Mouse (Mus musculus): Measurements from ENCODE around the gene Smim14. TPM values are rescaled to one million over a fixed set of nuclear protein-coding genes. Genes with fewer than 3 reads are reported as not detected.
A peak's percentile ranks its signal among the peaks of the same experiment; 100 is the strongest.

Smim14 gene
- polyA plus RNA-seq, 1 experiment from 2014 or later = 250 TPM

DNA sequence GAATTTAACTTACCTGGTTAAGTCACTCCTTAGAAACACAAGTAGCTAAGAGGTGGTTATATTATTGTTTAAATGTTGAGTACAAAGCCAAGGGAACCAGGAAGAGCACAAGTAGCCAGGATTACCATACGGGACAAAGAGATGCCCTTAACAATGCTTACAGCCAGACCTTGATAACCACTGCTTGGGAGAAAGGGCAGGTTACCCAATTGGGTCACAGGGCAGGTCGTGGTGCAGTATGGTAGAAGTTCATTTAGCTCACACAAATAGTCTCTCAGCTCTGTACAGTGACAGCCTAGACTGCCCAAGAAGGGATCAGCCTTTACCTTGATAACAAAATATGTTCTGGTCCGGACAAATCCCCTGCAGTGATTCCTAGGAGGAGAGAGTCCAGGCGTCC lies 88.0 kb downstream of the Smim14 start:
- Histone ChIP-seq H3K9me3 (ENCODE audit: control insufficient read depth) (no peaks in the 10 kb centered on the region), H3K27ac (ENCODE audit: low read depth, low read length) (no peak overlapping the region), H3K9ac (ENCODE audit: low read depth, low read length) (no peak overlapping the region), H3K4me1 (replicated peaks; ENCODE audit: control insufficient read depth, insufficient read depth, low read length) (no peaks in the 10 kb centered on the region), H3K36me3 (ENCODE audit: control insufficient read depth, insufficient read depth) (peaks cover 42% of the 10 kb centered on the region; the same call in 1 of the 2 replicates), H3K4me3 (ENCODE audit: low read depth, low read length) (no peak overlapping the region), H3K27me3 (replicated peaks; ENCODE audit: control insufficient read depth, insufficient read depth, low read length) (no peaks in the 10 kb centered on the region), H3K4me2 (replicated peaks; ENCODE audit: low read depth) (no peak overlapping the region)
- WGBS = 78% methylated on average over 4 of the region's 4 CpGs
- no peak for TF ChIP-seq CTCF (IDR thresholded peaks at IDR 0.05; ENCODE audit: low read depth)
- no peak for ATAC-seq

DNA sequence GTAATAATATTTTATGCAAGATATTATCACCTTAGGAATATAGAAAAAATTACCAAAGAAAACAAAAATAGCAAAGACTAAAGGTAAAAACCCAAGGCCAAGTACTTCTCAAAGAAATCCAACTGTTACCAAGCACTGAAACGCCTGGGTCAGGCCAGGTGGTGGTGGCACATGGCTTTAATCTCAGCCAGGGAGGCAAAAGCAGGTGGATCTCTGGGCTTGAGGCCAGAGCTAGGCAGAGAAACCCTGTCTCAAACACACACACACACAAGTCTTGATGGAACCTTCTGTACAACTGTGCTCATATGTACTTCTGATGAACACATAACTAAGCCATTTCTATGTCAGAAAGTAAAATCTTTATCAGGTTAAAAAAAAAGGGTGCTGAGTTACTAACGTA lies 89.2 kb downstream of the Smim14 start:
- H3K9ac ChIP-seq (ENCODE audit: low read depth, low read length) = no peak overlapping the region
- peaks cover 37% of the 10 kb centered on the region; the same call in 1 of the 2 replicates for H3K36me3 ChIP-seq (ENCODE audit: control insufficient read depth, insufficient read depth)
- H3K4me1 ChIP-seq (replicated peaks; ENCODE audit: control insufficient read depth, insufficient read depth, low read length) = no peaks in the 10 kb centered on the region
- H3K4me2 ChIP-seq (replicated peaks; ENCODE audit: low read depth) = no peak overlapping the region
- no peak overlapping the region for H3K4me3 ChIP-seq (ENCODE audit: low read depth, low read length)
- no peaks in the 10 kb centered on the region for H3K27me3 ChIP-seq (replicated peaks; ENCODE audit: control insufficient read depth, insufficient read depth, low read length)
- no peaks in the 10 kb centered on the region for H3K9me3 ChIP-seq (ENCODE audit: control insufficient read depth)
- no peak for ATAC-seq
- TF ChIP-seq CTCF (IDR thresholded peaks at IDR 0.05; ENCODE audit: low read depth) = no peak
- WGBS = 83% methylated on average over 2 of the region's 2 CpGs
- H3K27ac ChIP-seq (ENCODE audit: low read depth, low read length) = no peak overlapping the region

DNA sequence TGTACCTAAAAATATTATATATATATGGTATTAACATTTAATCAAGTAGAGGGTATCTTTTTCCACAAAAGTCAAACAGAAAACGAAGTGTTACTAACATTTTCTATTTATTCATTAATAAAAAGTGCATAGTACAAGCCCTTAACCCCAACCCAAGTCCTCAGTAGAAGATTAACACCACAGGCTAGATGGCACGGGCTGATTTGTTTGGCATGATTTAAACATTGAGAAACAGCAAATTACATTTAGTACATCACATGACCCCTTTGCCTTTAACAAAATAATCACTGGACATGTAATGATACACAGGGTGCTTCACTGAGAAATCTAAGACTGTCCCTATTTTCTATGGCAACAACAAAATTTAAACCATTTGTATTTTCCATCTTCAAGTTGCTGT lies 90.2 kb downstream of the Smim14 start:
- Histone ChIP-seq H3K27me3 (replicated peaks; ENCODE audit: control insufficient read depth, insufficient read depth, low read length) (no peaks in the 10 kb centered on the region), H3K4me3 (ENCODE audit: low read depth, low read length) (no peak overlapping the region), H3K4me2 (replicated peaks; ENCODE audit: low read depth) (no peak overlapping the region), H3K9me3 (ENCODE audit: control insufficient read depth) (no peaks in the 10 kb centered on the region), H3K4me1 (replicated peaks; ENCODE audit: control insufficient read depth, insufficient read depth, low read length) (no peaks in the 10 kb centered on the region), H3K36me3 (ENCODE audit: control insufficient read depth, insufficient read depth) (peaks cover 27% of the 10 kb centered on the region; the same call in 1 of the 2 replicates), H3K9ac (ENCODE audit: low read depth, low read length) (no peak overlapping the region), H3K27ac (ENCODE audit: low read depth, low read length) (no peak overlapping the region)
- TF ChIP-seq CTCF (IDR thresholded peaks at IDR 0.05; ENCODE audit: low read depth) = no peak
- no peak for ATAC-seq
- 68% methylated on average over 2 of the region's 2 CpGs for WGBS

DNA sequence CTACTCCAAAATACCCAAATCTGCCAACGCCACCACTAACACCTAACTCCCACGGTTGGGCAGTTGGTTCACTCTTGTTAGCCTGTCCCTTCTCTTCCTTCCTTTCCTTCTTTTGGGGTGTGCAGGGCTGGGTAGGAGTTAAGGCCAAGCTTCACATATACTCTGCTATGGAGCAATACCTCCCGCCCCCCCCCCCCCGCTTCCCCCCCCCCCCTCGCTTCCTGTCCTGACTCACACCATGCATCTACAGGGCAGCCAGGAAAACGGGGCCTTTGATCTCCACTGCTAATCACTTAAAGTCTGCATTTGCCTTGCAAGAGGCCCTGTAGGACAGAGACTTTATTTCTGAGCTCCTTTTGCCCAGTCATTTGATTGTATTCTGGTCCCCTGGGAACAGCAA lies 92.0 kb downstream of the Smim14 start:
- no peak overlapping the region for H3K4me3 ChIP-seq (ENCODE audit: low read depth, low read length)
- no peaks in the 10 kb centered on the region for H3K4me1 ChIP-seq (replicated peaks; ENCODE audit: control insufficient read depth, insufficient read depth, low read length)
- no peak overlapping the region for H3K4me2 ChIP-seq (replicated peaks; ENCODE audit: low read depth)
- H3K27me3 ChIP-seq (replicated peaks; ENCODE audit: control insufficient read depth, insufficient read depth, low read length) = no peaks in the 10 kb centered on the region
- H3K27ac ChIP-seq (ENCODE audit: low read depth, low read length) = no peak overlapping the region
- no peak overlapping the region for H3K9ac ChIP-seq (ENCODE audit: low read depth, low read length)
- 55% methylated on average over 3 of the region's 6 CpGs for WGBS
- H3K9me3 ChIP-seq (ENCODE audit: control insufficient read depth) = no peaks in the 10 kb centered on the region
- H3K36me3 ChIP-seq (ENCODE audit: control insufficient read depth, insufficient read depth) = peaks cover 15% of the 10 kb centered on the region; the same call in 1 of the 2 replicates
- ATAC-seq = no peak
- TF ChIP-seq CTCF (IDR thresholded peaks at IDR 0.05; ENCODE audit: low read depth) = no peak

DNA sequence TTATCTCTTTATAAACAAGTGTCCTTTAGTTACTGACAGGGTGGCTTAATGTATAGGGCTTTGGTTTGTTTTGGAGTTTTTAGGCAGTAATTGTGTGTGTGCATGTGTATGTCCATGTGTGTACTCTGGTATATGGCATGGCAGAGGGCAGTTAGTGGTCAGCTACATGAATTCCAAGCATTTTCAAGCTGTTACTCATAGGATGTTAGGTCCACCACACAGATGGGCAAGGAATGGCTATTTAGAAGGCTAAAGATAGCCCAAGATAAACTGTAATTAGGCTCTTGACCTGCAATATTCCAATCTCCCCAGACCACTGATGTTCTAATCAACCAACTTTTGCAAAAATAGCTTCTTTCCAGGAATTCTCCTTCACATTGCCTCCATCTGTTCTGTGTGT lies 98.9 kb downstream of the Smim14 start:
- no peak overlapping the region for H3K27ac ChIP-seq (ENCODE audit: low read depth, low read length)
- no peak overlapping the region for H3K9ac ChIP-seq (ENCODE audit: low read depth, low read length)
- ATAC-seq = no peak
- no peaks in the 10 kb centered on the region for H3K27me3 ChIP-seq (replicated peaks; ENCODE audit: control insufficient read depth, insufficient read depth, low read length)
- H3K36me3 ChIP-seq (ENCODE audit: control insufficient read depth, insufficient read depth) = no peaks in the 10 kb centered on the region
- no peak overlapping the region for H3K4me3 ChIP-seq (ENCODE audit: low read depth, low read length)
- H3K4me1 ChIP-seq (replicated peaks; ENCODE audit: control insufficient read depth, insufficient read depth, low read length) = no peaks in the 10 kb centered on the region
- H3K4me2 ChIP-seq (replicated peaks; ENCODE audit: low read depth) = no peak overlapping the region
- TF ChIP-seq CTCF (IDR thresholded peaks at IDR 0.05; ENCODE audit: low read depth) = no peak
- no peaks in the 10 kb centered on the region for H3K9me3 ChIP-seq (ENCODE audit: control insufficient read depth)

DNA sequence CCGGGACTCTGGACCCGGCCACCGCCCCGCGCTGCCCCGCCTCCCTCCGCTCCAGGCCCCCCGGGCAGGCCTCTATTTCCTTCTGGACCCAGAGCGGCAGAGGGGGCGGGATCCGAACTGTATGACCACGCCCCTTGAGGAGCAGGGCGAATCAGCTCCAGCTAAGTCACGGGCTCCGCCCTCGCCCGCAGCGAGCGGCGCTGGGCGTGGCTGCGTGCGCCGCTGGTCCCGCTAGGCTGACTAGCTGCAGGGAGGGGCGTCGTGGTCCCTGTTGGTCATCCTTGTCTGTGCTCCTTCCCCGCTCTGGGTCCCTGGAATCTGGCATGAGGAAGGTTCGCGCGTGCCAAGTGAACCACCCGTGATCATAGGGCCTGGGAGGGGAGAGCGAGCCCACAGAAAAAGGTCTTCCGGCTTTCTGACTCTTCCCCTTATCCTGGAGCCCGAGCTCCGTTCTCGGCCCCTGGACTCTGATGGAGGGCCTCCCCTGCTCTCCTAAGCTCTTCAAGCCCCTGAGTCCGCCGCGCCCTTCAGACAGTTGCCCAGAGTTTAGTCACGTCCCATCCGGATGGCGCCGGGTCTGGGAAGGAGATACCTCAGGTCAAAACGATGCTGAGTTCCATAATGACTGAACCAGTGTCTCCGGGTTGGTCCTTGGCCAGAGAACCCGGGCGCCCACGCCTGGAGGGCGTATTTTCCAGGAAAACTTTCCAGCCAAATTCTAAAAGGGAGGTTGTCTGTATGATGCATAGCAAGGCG lies 101.0 kb downstream of the Smim14 start, which contains the start of gene Ugdh:
Gene Ugdh (minus strand): TSS at position 144 of the 756 bp plus-strand sequence.
- Histone ChIP-seq H3K4me3 (ENCODE audit: low read depth, low read length) (peak within 1 kb of the TSS; percentile 91), H3K9ac (ENCODE audit: low read depth, low read length) (peak within 1 kb of the TSS; percentile 81)

More for the DNA sequence above, 101.0 kb downstream of the Smim14 start, which contains the start of gene Ugdh:
- no peaks in the 10 kb centered on the region for H3K36me3 ChIP-seq (ENCODE audit: control insufficient read depth, insufficient read depth)
- H3K27me3 ChIP-seq (replicated peaks; ENCODE audit: control insufficient read depth, insufficient read depth, low read length) = no peaks in the 10 kb centered on the region
- peak within 1 kb of the TSS; percentile 90 for H3K4me2 ChIP-seq (replicated peaks; ENCODE audit: low read depth)
- no peaks in the 10 kb centered on the region for H3K9me3 ChIP-seq (ENCODE audit: control insufficient read depth)
- ATAC-seq = peak; percentile 96
- H3K4me1 ChIP-seq (replicated peaks; ENCODE audit: control insufficient read depth, insufficient read depth, low read length) = 0 out of 2 replicates have a peak, but pooled peaks cover 3% of the 10 kb centered on the region
- peak; percentile 23; the same call in 1 of the 2 replicates for TF ChIP-seq CTCF (IDR thresholded peaks at IDR 0.05; ENCODE audit: low read depth)
- H3K27ac ChIP-seq (ENCODE audit: low read depth, low read length) = peak within 1 kb of the TSS; percentile 79
- WGBS = under 1% methylated on average over 51 of the region's 51 CpGs
